8 mouse cellular contexts compared by ENCODE assay signal in the genomic region with DNA sequence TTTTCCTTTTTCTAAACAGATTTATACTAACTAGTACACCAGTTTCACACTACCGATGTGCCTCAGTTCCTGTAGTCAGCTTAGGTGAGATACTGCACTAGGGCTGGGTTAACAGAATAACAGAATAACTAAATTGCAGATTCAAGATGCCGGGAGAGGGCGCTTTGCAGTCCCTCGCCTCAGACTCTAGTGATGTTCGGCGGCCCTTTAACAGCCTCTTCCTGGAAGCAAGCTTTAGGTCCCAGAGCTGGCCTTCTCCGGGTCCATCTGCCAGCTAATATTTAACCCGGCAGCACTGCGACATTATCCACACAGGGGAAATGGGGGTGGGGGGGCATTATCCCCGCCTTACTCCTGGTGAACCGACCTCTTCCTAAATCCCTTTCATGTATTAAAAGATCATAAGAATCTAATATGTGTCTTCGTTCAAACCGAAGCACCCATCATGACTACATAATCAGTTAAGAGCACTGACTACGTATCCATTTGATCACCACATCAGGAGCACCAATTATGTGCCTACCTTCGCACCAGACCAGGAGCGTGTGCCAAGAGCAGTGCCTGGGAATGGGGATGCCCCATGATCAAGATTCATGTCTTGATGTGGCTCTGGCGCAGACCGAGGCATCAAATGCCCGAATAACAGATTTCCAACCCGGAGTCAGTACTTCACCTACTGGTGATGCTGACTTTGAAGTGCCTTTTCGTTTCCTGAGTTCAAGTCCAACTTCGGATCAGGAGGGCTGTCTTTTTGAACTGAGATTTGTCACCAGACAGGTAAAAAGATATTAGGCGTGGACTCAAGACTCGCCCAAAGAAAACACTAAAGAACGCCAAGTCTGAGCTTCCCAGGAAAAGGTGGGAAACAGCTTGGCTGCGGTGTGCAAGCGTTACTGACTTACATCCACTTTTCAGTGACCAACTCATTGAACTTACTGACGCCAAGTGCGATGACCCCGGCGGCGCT. TPM values are rescaled to one million over a fixed set of nuclear protein-coding genes. Genes with fewer than 3 reads are reported as not detected.
DNase-seq lines count a peak whose midpoint lies in the region; ATAC-seq lines count a peak whose summit lies in the region.

No protein-coding gene starts in this region.

- intact Hi-C loops in left cerebral cortex, postnatal 14 days (cut with DNase I): loop anchor here (5.0 kb wide), 1 partner anchor 36 kb away; the partner anchor contains the start of gene Tfap4
- intact Hi-C loops in left cerebral cortex, postnatal 36 days (cut with DNase I): no loop called here
- intact Hi-C loops in left cerebral cortex, postnatal 4 days (cut with DNase I): no loop called here

- WGBS in embryonic facial prominence, embryonic 15.5 days: 15% methylated on average over 32 of the region's 32 CpGs
- WGBS in hindbrain, embryonic 12.5 days: 13% methylated on average over 32 of the region's 32 CpGs
- 16% methylated on average over 32 of the region's 32 CpGs for WGBS in midbrain, embryonic 10.5 days

- H3K4me2 ChIP-seq in embryonic facial prominence, embryonic 15.5 days (replicated peaks): peak overlapping the region; percentile 90
- H3K4me2 ChIP-seq in hindbrain, embryonic 12.5 days (replicated peaks): peak overlapping the region; percentile 99

- no peaks in the 10 kb centered on the region for H3K9me3 ChIP-seq in embryonic facial prominence, embryonic 15.5 days (replicated peaks)
- H3K9me3 ChIP-seq in hindbrain, embryonic 12.5 days (replicated peaks): no peaks in the 10 kb centered on the region
- H3K9me3 ChIP-seq in midbrain, embryonic 10.5 days (replicated peaks): no peaks in the 10 kb centered on the region

- H3K27me3 ChIP-seq in embryonic facial prominence, embryonic 15.5 days: no peaks in the 10 kb centered on the region
- no peaks in the 10 kb centered on the region for H3K27me3 ChIP-seq in hindbrain, embryonic 12.5 days
- no peaks in the 10 kb centered on the region for H3K27me3 ChIP-seq in midbrain, embryonic 10.5 days (ENCODE audit: low read depth, poor library complexity, severe bottlenecking)

- H3K9ac ChIP-seq in embryonic facial prominence, embryonic 15.5 days: peak overlapping the region; percentile 58
- peak overlapping the region; percentile 92 for H3K9ac ChIP-seq in hindbrain, embryonic 12.5 days

- DNase-seq in left cerebral cortex, postnatal 14 days (ENCODE audit: low spot score in 2 of 2): peak; percentile 47 to 68
- no peak for DNase-seq in left cerebral cortex, postnatal 36 days (ENCODE audit: low spot score in 2 of 2)
- DNase-seq in adrenal gland, postnatal 25 days: peak; percentile 46
- DNase-seq in left cerebral cortex, postnatal 4 days: peak; percentile 71
- peak; percentile 59 for DNase-seq in midbrain, embryonic 10.5 days (ENCODE audit: low spot score)
- peak; percentile 41 for DNase-seq in telencephalon, adult 2 months (ENCODE audit: low read depth, low spot score)

- peak overlapping the region; percentile 92 for H3K27ac ChIP-seq in embryonic facial prominence, embryonic 15.5 days (replicated peaks)
- peak overlapping the region; percentile 94 for H3K27ac ChIP-seq in hindbrain, embryonic 12.5 days
- peak overlapping the region; percentile 99 for H3K27ac ChIP-seq in midbrain, embryonic 10.5 days (replicated peaks)

- ATAC-seq in embryonic facial prominence, embryonic 15.5 days (ENCODE audit: insufficient number of reproducible peaks, low FRiP score, low TSS enrichment, low read depth): no peak
- no peak for ATAC-seq in hindbrain, embryonic 12.5 days (ENCODE audit: low FRiP score)

- H3K36me3 ChIP-seq in embryonic facial prominence, embryonic 15.5 days: peaks cover 4% of the 10 kb centered on the region
- H3K36me3 ChIP-seq in hindbrain, embryonic 12.5 days: peaks cover 6% of the 10 kb centered on the region
- H3K36me3 ChIP-seq in midbrain, embryonic 10.5 days: peaks cover 18% of the 10 kb centered on the region

- H3K4me1 ChIP-seq in embryonic facial prominence, embryonic 15.5 days: peaks cover 45% of the 10 kb centered on the region
- H3K4me1 ChIP-seq in hindbrain, embryonic 12.5 days: peaks cover 47% of the 10 kb centered on the region
- peaks cover 57% of the 10 kb centered on the region for H3K4me1 ChIP-seq in midbrain, embryonic 10.5 days

- peak overlapping the region; percentile 82 for H3K4me3 ChIP-seq in embryonic facial prominence, embryonic 15.5 days (replicated peaks)
- H3K4me3 ChIP-seq in hindbrain, embryonic 12.5 days: peak overlapping the region; percentile 68
- peak overlapping the region; percentile 77 for H3K4me3 ChIP-seq in midbrain, embryonic 10.5 days

RNA-seq across cellular contexts. Expression of gene Glis2, which starts 1.3 kb away (rescaled TPM):
- 10 to 100 TPM; 16.3 to 18.0 TPM for total RNA-seq in left cerebral cortex, postnatal 14 days (2021)
- 10 to 100 TPM; 12.0 to 13.2 TPM for total RNA-seq in left cerebral cortex, postnatal 36 days (2021)
- 17.1 and 23.0 TPM in 2 replicates for total RNA-seq in adrenal gland, postnatal 25 days (2021)
- polyA plus RNA-seq in embryonic facial prominence, embryonic 15.5 days (2015; fragmentation: Nextera tagmentation; extraction: Ambion mirVana): 33.2 and 33.4 TPM in 2 replicates
- 34.0 and 34.3 TPM in 2 replicates for polyA plus RNA-seq in hindbrain, embryonic 12.5 days (2016; fragmentation: Nextera tagmentation; extraction: Ambion mirVana)
- total RNA-seq in left cerebral cortex, postnatal 4 days (2021): 10 to 100 TPM; 29.0 to 32.8 TPM
- polyA plus RNA-seq in midbrain, embryonic 10.5 days (2016; fragmentation: Nextera tagmentation; extraction: Ambion mirVana): 23.0 and 23.6 TPM in 2 replicates

RNA-seq across cellular contexts. Expression of gene Pam16, which starts 31.6 kb away (rescaled TPM):
- total RNA-seq in left cerebral cortex, postnatal 14 days (2021): 10 to 100 TPM; 81.6 to 82.8 TPM
- total RNA-seq in left cerebral cortex, postnatal 36 days (2021): 10 to 100 TPM; 75.3 to 86.0 TPM
- total RNA-seq in adrenal gland, postnatal 25 days (2021): 81.9 and 83.4 TPM in 2 replicates
- polyA plus RNA-seq in embryonic facial prominence, embryonic 15.5 days (2015; fragmentation: Nextera tagmentation; extraction: Ambion mirVana): 83.4 and 107 TPM in 2 replicates
- polyA plus RNA-seq in hindbrain, embryonic 12.5 days (2016; fragmentation: Nextera tagmentation; extraction: Ambion mirVana): 112 and 119 TPM in 2 replicates
- total RNA-seq in left cerebral cortex, postnatal 4 days (2021): 10 to 100 TPM; 76.7 to 85.7 TPM
- polyA plus RNA-seq in midbrain, embryonic 10.5 days (2016; fragmentation: Nextera tagmentation; extraction: Ambion mirVana): 91.0 and 94.8 TPM in 2 replicates

RNA-seq across cellular contexts. Expression of gene Tfap4, which starts 33.5 kb away (rescaled TPM):
- total RNA-seq in left cerebral cortex, postnatal 14 days (2021): 1 to 10 TPM; 2.8 to 3.1 TPM
- total RNA-seq in left cerebral cortex, postnatal 36 days (2021): 1 to 10 TPM; 3.3 TPM
- 8.3 and 10.4 TPM in 2 replicates for total RNA-seq in adrenal gland, postnatal 25 days (2021)
- 23.6 and 24.5 TPM in 2 replicates for polyA plus RNA-seq in embryonic facial prominence, embryonic 15.5 days (2015; fragmentation: Nextera tagmentation; extraction: Ambion mirVana)
- polyA plus RNA-seq in hindbrain, embryonic 12.5 days (2016; fragmentation: Nextera tagmentation; extraction: Ambion mirVana): 13.1 and 13.8 TPM in 2 replicates
- total RNA-seq in left cerebral cortex, postnatal 4 days (2021): 10 to 100 TPM; 13.0 to 13.4 TPM
- polyA plus RNA-seq in midbrain, embryonic 10.5 days (2016; fragmentation: Nextera tagmentation; extraction: Ambion mirVana): 28.0 and 32.6 TPM in 2 replicates

RNA-seq across cellular contexts. Expression of gene Vasn, which starts 46.5 kb away (rescaled TPM):
- 10 to 100 TPM in 1 of 2 experiments, 1 to 10 TPM in 1; 8.3 to 10.9 TPM for total RNA-seq in left cerebral cortex, postnatal 14 days (2021)
- 10 to 100 TPM in 1 of 2 experiments, 1 to 10 TPM in 1; 9.8 to 11.2 TPM for total RNA-seq in left cerebral cortex, postnatal 36 days (2021)
- total RNA-seq in adrenal gland, postnatal 25 days (2021): 5.4 and 9.3 TPM in 2 replicates
- 33.7 and 36.8 TPM in 2 replicates for polyA plus RNA-seq in embryonic facial prominence, embryonic 15.5 days (2015; fragmentation: Nextera tagmentation; extraction: Ambion mirVana)
- 16.3 and 18.0 TPM in 2 replicates for polyA plus RNA-seq in hindbrain, embryonic 12.5 days (2016; fragmentation: Nextera tagmentation; extraction: Ambion mirVana)
- 1 to 10 TPM; 2.6 to 3.2 TPM for total RNA-seq in left cerebral cortex, postnatal 4 days (2021)
- 9.0 and 10.6 TPM in 2 replicates for polyA plus RNA-seq in midbrain, embryonic 10.5 days (2016; fragmentation: Nextera tagmentation; extraction: Ambion mirVana)

RNA-seq across cellular contexts. Expression of gene Dnaja3, which starts 46.6 kb away (rescaled TPM):
- total RNA-seq in left cerebral cortex, postnatal 14 days (2021): 10 to 100 TPM; 63.6 to 65.9 TPM
- 10 to 100 TPM; 59.4 to 66.5 TPM for total RNA-seq in left cerebral cortex, postnatal 36 days (2021)
- 117 and 125 TPM in 2 replicates for total RNA-seq in adrenal gland, postnatal 25 days (2021)
- polyA plus RNA-seq in embryonic facial prominence, embryonic 15.5 days (2015; fragmentation: Nextera tagmentation; extraction: Ambion mirVana): 61.2 and 62.6 TPM in 2 replicates
- 56.2 and 56.9 TPM in 2 replicates for polyA plus RNA-seq in hindbrain, embryonic 12.5 days (2016; fragmentation: Nextera tagmentation; extraction: Ambion mirVana)
- total RNA-seq in left cerebral cortex, postnatal 4 days (2021): 10 to 100 TPM; 40.0 to 40.2 TPM
- 59.9 and 66.1 TPM in 2 replicates for polyA plus RNA-seq in midbrain, embryonic 10.5 days (2016; fragmentation: Nextera tagmentation; extraction: Ambion mirVana)

Comparison
In these comparisons a context has a peak if more than half of its experiments do, and no peak if none do; other contexts are left out.
1. DNase-seq: peak in left cerebral cortex, postnatal 14 days (2 of 2), adrenal gland, postnatal 25 days (single experiment), left cerebral cortex, postnatal 4 days (single experiment), midbrain, embryonic 10.5 days (single experiment) and telencephalon, adult 2 months (single experiment); none in left cerebral cortex, postnatal 36 days (0 of 2).
2. Peak in every context shown above with its lines, with median percentiles within 50 percentile points of each other: H3K27ac ChIP-seq and H3K4me3 ChIP-seq.